Mouse (Mus musculus) MEL-GATA-1-ER (cell line): Measurements from ENCODE around the gene Inppl1.

Experiments used
- DNase-seq: peaks from one replicate; pipeline ENCODE4 v3.0.0-alpha.2; 2012; ENCODE audit warnings: low read depth; ENCODE audit errors: extremely low read depth

Gene Inppl1

DNA sequence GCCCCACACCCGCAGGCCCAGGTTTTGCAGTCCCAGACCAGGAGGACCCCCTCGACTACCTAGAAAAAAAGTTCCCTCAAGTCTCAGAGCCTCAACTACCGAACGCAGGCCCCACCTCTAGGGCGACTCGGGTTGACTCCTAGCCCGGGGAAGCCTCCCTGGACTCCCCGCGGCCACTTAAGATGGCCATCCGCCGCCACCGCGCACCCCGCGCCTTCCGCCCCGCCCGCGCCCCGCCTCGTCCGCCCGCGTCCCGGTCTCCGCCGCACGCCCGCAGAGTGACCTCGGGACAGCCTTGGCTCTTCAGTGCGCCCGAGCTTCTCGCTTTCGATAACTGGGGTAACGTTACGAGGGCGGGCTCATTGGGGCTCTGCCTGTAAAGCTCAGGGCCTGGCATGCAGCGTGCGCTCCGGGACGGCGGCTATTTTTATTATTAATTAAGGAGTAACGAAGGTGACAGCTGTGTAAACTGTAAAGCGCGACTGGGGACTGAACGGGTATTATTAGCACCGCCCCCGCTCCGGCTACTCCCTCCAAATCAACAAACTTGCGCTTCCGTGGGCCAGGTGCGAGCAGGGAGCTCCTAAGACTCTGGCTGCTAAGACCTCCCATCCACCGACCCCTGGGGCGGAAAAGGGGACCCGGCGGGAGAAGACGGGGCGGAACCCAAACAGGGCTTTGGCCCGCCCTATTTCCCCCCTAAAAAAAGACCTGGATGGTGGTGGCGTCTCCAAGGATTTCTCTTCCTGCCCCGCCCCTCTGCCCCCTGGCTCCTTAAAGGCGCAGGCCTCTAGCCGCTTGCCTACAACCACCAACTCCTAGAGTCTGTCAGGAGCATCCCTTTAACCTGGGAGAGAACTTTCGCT lies at the start of gene Inppl1:
Inppl1 (minus strand) TSS at position 624 of the 866 bp plus-strand sequence.
- DNase-seq: peak; percentile 64

- DNase-seq: no peak
These were observed 48.2 kb upstream of the Inppl1 start for GRCm38 (mm10) chr7:101886274-101886673.

- no peak for DNase-seq
These were observed 46.1 kb upstream of the Inppl1 start for GRCm38 (mm10) chr7:101884160-101884559.

DNA sequence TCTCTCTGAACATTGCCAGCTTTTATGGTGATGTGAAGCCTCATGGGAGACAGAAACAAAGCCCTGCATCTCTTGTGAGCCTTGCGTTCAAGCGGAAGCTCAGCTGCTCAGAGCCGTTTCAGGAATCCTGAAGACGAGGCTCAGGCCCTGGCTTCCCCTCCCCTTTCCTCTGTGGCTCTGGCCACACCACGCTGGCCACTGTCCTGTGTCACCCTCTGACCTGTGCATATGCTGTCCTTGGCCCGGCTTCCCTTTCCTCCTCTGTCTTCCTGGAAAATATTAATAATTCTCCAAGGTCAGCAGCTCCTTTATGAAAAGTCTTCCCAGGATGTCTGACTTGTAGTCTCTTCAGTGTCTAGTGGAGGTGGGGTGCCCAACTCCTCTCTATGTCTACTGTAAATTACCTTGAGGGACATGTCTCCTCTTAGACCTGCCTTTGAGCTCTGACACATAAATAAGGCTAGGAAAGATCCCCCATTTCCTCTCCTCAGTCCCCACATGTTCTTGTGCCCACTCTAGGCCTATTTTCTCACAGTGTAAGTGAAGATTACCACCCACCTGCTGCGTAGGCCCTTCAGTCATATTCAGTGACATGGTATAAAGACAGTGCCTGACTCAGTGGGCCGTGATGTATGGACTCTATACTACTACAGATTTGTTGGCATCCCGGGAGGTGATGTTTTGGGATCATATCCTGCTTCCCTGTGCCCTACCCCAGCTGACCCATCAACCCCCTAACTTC lies 44.6 kb upstream of the Inppl1 start:
- no peak for DNase-seq

- no peak for DNase-seq
These were observed 42.8 kb upstream of the Inppl1 start for GRCm38 (mm10) chr7:101880855-101881254.

- no peak for DNase-seq
These were observed 37.9 kb upstream of the Inppl1 start for GRCm38 (mm10) chr7:101875978-101876377.

DNA sequence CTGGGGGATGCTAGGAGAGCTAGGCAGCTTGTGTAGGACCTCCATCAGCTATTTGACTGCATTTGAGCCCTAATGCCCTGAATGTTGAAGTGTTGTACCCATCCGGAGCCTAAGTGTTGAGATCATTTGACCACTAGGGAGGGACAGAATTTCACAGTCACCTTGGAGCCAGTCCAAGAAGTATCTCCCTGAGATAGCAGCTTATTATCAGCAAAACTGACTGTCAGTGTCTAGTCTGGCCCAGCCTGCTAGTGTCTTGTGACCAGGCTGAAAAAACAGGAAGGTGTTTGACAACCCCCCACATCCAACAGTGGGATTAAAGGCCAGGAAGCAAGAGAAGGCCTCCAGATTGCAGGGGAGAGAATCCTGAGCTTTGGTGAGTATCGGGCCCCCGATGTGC lies 33.3 kb upstream of the Inppl1 start:
- no peak for DNase-seq

- DNase-seq: no peak
These were observed 32.6 kb upstream of the Inppl1 start, which contains the start of gene Folr1 for GRCm38 (mm10) chr7:101870629-101871028. Folr1 (minus strand) TSS chr7:101870788.

GRCm38 (mm10) chr7:101869163-101869500 lies 31.1 kb upstream of the Inppl1 start:
- no peak for DNase-seq

- no peak for DNase-seq
These were observed 30.5 kb upstream of the Inppl1 start for GRCm38 (mm10) chr7:101868241-101869162.

DNA sequence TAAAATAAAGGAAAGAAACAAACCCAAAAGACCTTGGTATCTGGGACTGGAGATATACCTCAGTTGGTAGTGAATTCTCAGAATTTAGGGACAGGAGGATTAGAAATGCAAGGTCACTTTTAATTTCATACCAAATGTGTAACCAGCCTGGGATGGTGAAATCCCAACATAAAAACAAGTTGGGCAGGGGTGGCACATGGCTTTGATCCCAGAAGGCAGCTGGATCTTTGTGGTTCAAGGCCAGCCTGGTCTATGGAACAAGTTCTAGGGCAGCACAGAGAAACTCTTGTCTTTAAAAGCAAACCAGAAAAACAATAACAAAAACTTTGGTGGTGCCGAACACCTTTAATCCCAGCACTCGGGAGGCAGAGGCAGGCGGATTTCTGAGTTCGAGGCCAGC lies 29.5 kb upstream of the Inppl1 start:
- DNase-seq: no peak

DNA sequence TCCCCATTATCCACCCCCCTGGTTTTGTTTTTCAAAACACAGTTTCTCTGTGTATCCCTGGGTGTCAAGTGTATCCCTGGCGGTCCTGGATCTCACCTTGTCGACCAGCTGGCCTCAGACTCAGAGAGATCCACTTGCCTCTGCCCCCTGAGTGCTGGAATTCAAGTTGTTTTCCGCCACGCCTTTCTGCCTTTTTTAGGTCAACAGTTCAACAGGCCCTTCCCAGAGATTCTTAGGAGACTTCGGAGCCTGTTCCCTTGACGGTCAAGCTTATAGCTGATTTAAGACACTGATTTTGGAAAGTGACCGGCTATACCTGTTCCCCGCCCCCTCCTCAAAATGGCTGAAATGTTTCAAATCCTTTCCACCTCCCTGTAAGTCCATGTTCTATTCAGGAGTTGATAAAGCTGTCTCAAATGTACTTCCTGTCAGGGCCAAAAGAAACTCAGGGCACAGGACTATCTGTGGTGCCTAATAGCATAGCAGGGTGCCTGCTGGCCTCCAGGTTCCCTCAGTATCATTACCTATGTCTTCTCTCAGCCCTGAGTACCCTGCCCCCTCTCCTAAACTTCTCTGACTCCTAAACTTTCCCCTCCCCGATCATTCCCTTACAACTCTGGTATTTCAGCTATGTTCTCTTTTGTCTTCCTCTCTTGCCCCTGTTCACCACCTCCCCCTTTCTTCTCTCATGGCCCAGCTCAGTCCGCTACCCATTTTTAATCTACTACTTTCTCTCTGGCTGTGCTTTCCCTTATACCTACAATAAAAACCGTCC lies 28.6 kb upstream of the Inppl1 start:
- no peak for DNase-seq

- DNase-seq: no peak
These were observed 25.4 kb upstream of the Inppl1 start, which contains the start of gene Anapc15 for GRCm38 (mm10) chr7:101863415-101863814. Anapc15 (plus strand) TSS chr7:101863715.

GRCm38 (mm10) chr7:101862291-101862690 lies 24.3 kb upstream of the Inppl1 start:
- DNase-seq: no peak

DNA sequence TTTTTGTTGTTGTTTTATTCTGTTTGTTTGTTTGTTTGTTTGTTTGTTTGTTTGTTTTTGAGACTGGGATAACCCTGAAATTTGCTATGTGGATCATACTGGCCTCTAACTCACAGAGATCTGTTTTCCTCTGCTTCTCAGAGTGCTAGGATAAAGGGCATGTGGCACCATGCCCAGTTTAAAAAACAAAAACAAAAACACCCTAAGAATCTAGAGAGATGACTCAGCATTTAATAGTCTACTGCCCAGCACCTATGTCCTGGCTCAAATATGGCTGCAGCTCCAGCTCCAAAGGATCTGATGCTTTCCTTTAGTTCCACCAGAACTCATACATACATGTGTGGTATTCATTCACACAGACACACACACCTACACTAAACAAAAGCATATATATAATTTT lies 22.9 kb upstream of the Inppl1 start:
- DNase-seq: no peak

DNA sequence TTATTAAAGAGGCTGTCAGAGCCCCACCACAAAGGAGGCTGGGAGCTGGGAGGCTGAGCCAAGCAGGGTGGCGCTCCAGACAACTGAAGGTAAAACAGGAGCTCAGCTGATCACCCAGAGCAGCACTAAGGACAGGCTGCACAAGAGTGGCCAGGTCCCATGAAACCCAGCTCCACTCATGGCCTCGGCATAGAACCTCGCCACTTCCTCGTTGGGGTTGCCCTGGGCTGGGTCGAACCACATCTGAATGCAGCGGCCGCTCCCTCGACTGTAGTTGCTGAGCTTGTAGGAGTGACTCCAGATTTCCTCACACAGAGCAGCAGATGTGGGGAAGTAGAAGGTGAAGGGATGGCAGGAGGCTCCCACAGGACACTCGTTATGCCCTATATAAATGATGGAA lies 20.3 kb upstream of the Inppl1 start:
- peak; percentile 11 for DNase-seq

DNA sequence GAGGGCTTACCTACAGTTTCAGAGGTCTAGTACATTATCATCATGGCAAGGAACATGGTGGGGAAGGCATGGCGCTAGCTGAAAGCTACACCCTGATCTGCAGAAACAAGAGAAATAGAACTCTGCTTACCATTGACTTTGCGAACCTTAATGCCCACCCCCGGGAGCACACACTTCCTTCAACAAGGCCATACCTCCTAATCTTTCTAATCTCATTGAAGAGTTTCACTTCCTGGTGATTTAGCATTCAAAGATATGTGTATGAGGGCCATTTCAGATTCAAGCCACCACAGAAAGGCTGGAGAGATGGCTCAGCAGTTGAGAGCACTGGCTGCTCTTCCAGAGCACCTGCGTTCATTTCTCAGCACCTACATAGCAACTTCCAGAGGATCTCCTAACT lies 19.1 kb upstream of the Inppl1 start, which contains the start of gene Folr2:
Folr2 (minus strand) TSS at position 101 of the 400 bp plus-strand sequence.
- no peak for DNase-seq

DNA sequence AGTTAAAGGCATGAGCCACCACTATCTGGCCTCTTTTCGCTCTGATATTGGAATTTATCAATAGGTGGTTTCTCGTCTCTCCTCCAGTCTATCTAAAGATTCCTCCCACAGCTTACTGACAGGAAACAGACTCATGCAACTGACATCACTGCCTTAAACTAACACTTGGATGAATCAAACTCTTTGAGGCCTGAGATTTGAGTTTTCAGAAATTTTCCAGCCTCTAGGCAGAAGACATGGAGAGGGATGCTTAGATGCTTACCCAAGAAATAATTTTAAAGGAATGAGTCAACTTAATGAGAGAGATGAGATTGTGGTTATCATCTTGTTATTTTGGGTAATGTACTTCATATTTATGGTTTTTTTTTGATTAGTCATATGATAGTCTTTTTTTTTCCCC lies 15.8 kb upstream of the Inppl1 start:
- no peak for DNase-seq

DNA sequence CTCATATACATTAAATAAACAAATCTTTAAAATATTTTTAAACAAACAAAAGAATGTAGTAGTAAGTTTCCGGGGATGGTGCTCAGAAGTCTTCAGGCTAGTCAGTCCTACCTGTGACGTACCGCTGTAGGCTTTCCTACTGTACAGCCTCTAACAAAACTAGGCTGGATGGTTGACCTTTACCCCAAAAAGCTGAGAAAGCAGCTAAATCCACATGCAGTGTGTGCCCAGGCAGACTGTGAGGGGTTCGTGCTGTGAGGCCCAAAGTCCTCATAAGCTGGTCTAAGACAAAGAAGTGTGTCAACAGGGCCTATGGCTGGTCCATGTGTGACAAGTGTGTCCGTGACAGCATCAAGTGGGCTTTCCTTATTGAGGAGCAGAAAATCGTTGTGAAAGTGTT lies 14.8 kb upstream of the Inppl1 start:
- no peak for DNase-seq

GRCm38 (mm10) chr7:101851689-101852088 lies 13.7 kb upstream of the Inppl1 start:
- no peak for DNase-seq

- DNase-seq: no peak
These were observed 9.9 kb upstream of the Inppl1 start for GRCm38 (mm10) chr7:101847934-101848333.
